Mouse (Mus musculus) liver, adult 2 months (tissue): Measurements from ENCODE around the gene Pidd1. TPM values are rescaled to one million over a fixed set of nuclear protein-coding genes. Genes with fewer than 3 reads are reported as not detected.

ENCODE experiments used
- DNase-seq: peaks from one replicate; pipeline ENCODE4 v3.0.0-alpha.2; 2011; ENCODE audit warnings: low read depth, low spot score; ENCODE audit errors: extremely low read depth
- H3K27ac ChIP-seq: fragments of 200-500 bp; replicated peaks from 2 replicates; pipeline ENCODE4 v1.5.1; 2012; ENCODE audit warnings: low read depth, mild to moderate bottlenecking, control low read depth, inconsistent platforms, low read length; ENCODE audit not compliant: insufficient read depth
- H3K27me3 ChIP-seq: fragments of 200-500 bp; 2 replicates; pipeline ENCODE4 v1.6.1; 2012; ENCODE audit warnings: mild to moderate bottlenecking, moderate library complexity, low read length, inconsistent platforms; ENCODE audit not compliant: control insufficient read depth, insufficient read depth
- H3K36me3 ChIP-seq: fragments of 200-500 bp; 2 replicates; pipeline ENCODE4 v1.6.1; 2012; ENCODE audit warnings: low read length, inconsistent platforms; ENCODE audit not compliant: control insufficient read depth, insufficient read depth
- H3K4me1 ChIP-seq: fragments of 200-500 bp; 2 replicates; pipeline ENCODE4 v1.6.1; 2011; ENCODE audit warnings: low read length; ENCODE audit not compliant: control insufficient read depth, insufficient read depth
- H3K4me3 ChIP-seq: fragments of 200-500 bp; 2 replicates; pipeline ENCODE4 v1.5.1; 2011; ENCODE audit warnings: low read depth, mild to moderate bottlenecking, control low read depth, low read length, moderate library complexity; ENCODE audit not compliant: insufficient read depth
- H3K79me2 ChIP-seq: fragments of 200-500 bp; 2 replicates; pipeline ENCODE4 v1.6.1; 2012; ENCODE audit warnings: inconsistent platforms, mild to moderate bottlenecking, low read length, moderate library complexity; ENCODE audit not compliant: control insufficient read depth, insufficient read depth
- H3K9ac ChIP-seq: fragments of 200-500 bp; 2 replicates; pipeline ENCODE4 v1.6.1; 2012; ENCODE audit warnings: low read depth, mild to moderate bottlenecking, control low read depth, inconsistent platforms, low read length
- CTCF ChIP-seq: fragments of 200-500 bp; IDR thresholded peaks from 2 replicates; pipeline ENCODE4 v1.5.1; 2011; ENCODE audit warnings: low read depth, low read length, control low read depth
- POLR2A ChIP-seq: fragments of 200-500 bp; IDR thresholded peaks from 2 replicates; pipeline ENCODE4 v1.6.1; 2011; ENCODE audit warnings: low read length, control low read depth; ENCODE audit not compliant: insufficient read depth; ENCODE audit errors: extremely low read depth
- WGBS: fragments of 180-500 bp; shearing (Covaris S2); methylation state at CpG from one replicate; pipeline ENCODE4 v1.1.7; 2018; 5-methylcytosine and 5-hydroxymethylcytosine counted together
- polyA plus RNA-seq: library from polyadenylated mRNA; depleted of rRNA; stranded (reverse); fragments of >200 nt; gene quantifications from 2 replicates; pipeline ENCODE4 v1.2.3, GENCODE M21; 2012
- total RNA-seq: library from RNA; depleted of rRNA; stranded (reverse); fragments of >200 nt; gene quantifications from 2 replicates; pipeline ENCODE4 v1.2.3, GENCODE M21; 2014

The Pidd1 gene
- total and polyA plus RNA-seq, 2 experiments = 0.37 to 4.7 TPM

DNA sequence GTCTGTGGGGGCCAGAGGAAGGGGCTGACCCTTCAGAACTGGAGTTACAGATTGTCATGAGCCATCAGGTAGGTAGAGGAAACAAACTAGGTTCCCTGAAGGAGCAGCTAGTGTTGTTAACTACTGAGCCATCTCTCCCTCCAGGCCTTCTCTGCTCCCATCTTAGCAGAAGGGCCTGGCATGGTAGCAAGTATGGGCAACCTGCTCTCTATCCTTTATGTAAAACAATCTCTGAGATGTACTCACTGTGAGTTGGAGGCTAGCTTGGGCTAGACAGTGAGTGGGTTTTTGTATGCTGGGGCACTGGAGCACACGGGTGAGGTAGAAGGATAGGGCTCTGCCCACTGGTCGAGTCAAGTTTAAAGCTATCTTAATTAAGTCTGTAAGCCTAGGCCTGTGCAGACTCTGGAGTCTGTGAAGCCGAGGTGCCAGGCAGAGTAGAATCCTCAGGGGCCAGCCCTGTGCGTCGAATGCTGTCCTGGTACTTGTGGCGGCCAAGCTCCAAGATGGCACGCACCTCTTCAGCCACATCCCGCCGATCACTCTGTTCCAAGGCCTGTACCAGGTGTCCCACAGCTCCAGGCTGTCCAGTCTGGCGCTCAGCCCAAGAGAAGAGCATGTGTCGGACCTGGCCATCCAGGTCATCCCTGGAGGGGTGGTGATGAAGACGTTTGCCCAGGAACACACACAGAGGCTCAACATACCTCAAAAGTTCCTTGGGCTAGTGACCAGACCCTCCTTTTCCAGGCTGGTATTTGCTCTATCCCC lies 5.4 kb downstream of the Pidd1 start:
- Histone ChIP-seq H3K4me1 (peaks cover 20% of the 10 kb centered on the region), H3K9ac (no peak overlapping the region), H3K27ac (no peak overlapping the region)

DNA sequence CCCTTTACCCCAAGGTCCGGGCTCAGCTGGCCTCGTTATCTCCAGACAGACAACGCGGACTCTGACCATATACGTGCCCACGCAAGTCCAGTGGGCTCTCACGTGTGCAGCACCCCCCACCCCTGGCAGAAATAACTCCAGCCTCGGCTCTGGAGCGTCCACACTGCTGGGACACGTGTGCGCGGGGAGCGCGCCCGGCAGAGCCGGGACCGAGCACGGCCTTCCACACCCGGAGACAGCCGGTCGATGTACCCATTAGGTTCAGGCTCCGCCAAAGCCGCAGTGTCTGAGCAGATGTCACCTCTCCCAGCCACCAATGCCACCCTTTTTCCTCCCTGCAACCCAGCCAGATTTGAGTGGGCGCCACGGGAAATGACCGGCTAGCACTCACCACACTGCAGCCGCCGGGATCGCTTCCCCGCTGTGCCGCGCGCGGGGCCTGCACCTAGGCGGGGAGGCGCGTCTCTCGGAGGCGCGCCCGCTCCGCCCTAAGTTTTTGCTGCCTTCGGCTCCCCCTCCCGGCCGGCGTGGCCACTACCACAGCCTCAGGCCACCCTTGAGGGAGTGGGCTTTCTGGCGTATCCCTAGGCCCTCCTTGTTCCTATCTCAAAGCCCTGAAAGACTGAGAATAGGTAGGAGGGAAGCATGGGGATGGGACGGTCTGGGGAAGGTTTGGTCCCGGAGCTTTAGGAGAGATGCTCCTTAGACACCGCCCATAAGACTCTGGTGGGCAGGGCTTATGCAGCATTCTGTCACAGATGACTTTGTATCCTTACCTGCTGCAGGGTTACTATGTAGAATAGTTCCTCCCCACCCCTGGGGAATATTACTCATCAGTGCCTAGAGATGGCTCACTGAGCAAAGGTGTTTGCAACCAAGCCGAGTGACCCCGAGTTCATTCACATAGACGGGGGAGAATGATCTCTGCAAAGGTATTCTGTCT lies 6.4 kb downstream of the Pidd1 start, which contains the start of gene Slc25a22:
TSS of gene Slc25a22 (minus strand) at position 715 of the 943 bp plus-strand sequence.
- peaks cover 20% of the 10 kb centered on the region for H3K4me1 ChIP-seq
- H3K27ac ChIP-seq = peak within 1 kb of the TSS; percentile 93
- H3K9ac ChIP-seq = peak within 1 kb of the TSS; percentile 92
- DNase-seq = peak; percentile 87
- WGBS = 5% methylated on average over 53 of the region's 53 CpGs
- H3K36me3 ChIP-seq = no peaks in the 10 kb centered on the region
- TF ChIP-seq CTCF = peak; percentile 82
- TF ChIP-seq POLR2A = peak; percentile 69
- H3K27me3 ChIP-seq = no peaks in the 10 kb centered on the region
- peak within 1 kb of the TSS; percentile 78 for H3K4me3 ChIP-seq
- no peaks in the 10 kb centered on the region; the same call in 1 of the 2 replicates for H3K79me2 ChIP-seq

More for the DNA sequence above, 5.4 kb downstream of the Pidd1 start:
- 90% methylated on average over 12 of the region's 12 CpGs for WGBS
- Histone ChIP-seq H3K36me3 (no peaks in the 10 kb centered on the region), H3K27me3 (no peaks in the 10 kb centered on the region), H3K79me2 (no peaks in the 10 kb centered on the region; the same call in 1 of the 2 replicates), H3K4me3 (no peak overlapping the region)
- TF ChIP-seq CTCF (no peak), POLR2A (no peak)
- DNase-seq = no peak

DNA sequence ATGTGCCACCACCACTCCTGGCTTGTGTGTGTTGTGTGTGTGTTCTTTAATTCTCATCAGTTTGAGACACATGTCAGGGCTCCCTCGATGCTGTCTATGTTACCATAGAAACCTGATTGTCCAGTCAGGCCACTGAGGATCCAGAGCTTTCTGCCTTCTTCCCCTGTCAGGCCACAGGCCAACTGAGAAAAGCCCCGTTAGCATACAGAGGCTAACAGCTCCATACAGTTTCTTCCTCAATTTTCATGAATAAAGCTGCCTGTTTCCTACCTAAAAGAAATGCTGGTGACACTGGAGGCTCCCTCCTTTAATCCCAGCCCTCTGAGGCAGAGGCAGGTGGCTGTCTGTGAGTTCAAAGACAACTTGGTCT lies 7.3 kb downstream of the Pidd1 start:
- WGBS = 16% methylated on average over 2 of the region's 2 CpGs
- no peak for DNase-seq
- Histone ChIP-seq H3K9ac (peak overlapping the region; percentile 92), H3K27ac (peak overlapping the region; percentile 93), H3K27me3 (no peaks in the 10 kb centered on the region), H3K36me3 (peaks cover 4% of the 10 kb centered on the region; the same call in 1 of the 2 replicates), H3K4me1 (peaks cover 29% of the 10 kb centered on the region), H3K79me2 (no peaks in the 10 kb centered on the region; the same call in 1 of the 2 replicates), H3K4me3 (peak overlapping the region; percentile 78)
- TF ChIP-seq POLR2A (no peak), CTCF (no peak)

DNA sequence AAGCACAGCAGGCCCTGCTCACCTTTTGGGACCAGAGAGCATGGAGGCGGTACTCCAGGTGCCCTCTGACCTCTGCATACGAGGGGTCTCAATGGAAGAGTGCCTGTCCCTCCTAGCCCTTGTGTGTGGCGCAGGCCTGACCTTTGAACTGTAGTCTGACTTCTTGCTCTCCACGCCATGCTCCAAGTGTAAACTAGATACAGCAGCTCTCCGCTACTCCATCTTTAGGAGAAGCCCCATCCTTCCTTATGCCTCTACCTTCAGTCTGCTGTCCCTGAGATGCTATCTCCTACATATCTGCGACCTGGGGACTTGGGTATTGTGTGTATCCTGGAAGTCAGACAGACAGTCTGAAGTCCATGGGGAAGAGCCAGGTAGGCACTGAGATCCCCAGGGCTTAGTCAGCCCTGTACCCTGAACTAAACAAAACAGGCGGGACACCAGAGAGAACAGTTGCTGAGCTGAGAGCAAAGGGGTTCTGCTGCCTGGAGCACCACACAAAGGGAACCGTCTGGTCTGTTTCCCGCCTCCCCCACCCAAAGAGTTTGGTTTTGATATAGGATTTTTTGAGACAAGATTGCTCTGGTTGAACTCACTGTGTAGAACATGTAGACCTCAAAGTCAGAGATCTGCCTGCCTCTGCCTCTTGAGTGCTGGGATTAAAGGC lies 7.8 kb downstream of the Pidd1 start:
- no peaks in the 10 kb centered on the region; the same call in 1 of the 2 replicates for H3K79me2 ChIP-seq
- peak overlapping the region; percentile 43 for H3K4me3 ChIP-seq
- peaks cover 7% of the 10 kb centered on the region; the same call in 1 of the 2 replicates for H3K36me3 ChIP-seq
- H3K9ac ChIP-seq = peak overlapping the region; percentile 92
- 26% methylated on average over 9 of the region's 9 CpGs for WGBS
- no peaks in the 10 kb centered on the region for H3K27me3 ChIP-seq
- H3K27ac ChIP-seq = peak overlapping the region; percentile 93
- H3K4me1 ChIP-seq = peaks cover 29% of the 10 kb centered on the region
- no peak for TF ChIP-seq CTCF
- 0 out of 2 replicates have a peak, but pooled peaks have one; percentile 26 for TF ChIP-seq POLR2A
- DNase-seq = peak; percentile 83

DNA sequence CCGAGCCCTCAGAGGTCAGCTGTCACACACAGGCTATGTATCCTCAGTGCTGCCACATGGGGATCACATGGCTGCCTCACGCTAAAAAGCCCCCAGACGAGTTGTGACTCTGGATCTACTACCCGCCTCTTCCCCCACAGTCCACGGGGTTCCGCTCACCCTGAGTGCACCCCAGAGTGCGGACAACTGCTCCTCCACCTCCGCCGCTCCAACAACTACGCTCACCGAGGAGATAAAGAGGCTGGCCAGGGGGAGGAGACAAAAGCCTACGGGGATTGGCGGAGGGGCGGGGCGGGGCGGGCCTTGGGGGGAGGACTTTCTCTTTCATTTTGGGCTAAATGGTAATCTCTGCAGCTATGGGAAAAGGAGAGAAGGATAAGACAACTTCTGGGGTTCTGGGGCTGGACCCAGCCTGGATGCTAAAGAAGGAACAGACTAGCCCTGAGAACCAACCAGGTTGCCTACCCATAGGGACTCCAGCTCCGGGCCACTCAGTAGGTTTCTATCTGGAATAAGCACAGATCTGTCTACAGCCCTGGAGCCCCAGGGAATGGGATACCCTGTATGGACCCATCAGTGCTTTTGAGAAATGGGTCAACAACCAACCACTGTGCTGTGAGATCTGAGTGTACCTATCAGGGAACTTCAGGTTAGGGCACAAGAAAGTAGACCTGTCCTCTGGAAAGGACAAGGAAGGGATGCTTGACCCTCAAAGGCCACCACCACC lies 8.5 kb downstream of the Pidd1 start:
- DNase-seq = peak; percentile 75
- H3K4me3 ChIP-seq = peak overlapping the region; percentile 48
- H3K9ac ChIP-seq = peak overlapping the region; percentile 63
- H3K27me3 ChIP-seq = no peaks in the 10 kb centered on the region
- H3K4me1 ChIP-seq = peaks cover 24% of the 10 kb centered on the region
- TF ChIP-seq POLR2A (peak; percentile 99), CTCF (no peak)
- H3K79me2 ChIP-seq = no peaks in the 10 kb centered on the region; the same call in 1 of the 2 replicates
- H3K36me3 ChIP-seq = peaks cover 9% of the 10 kb centered on the region; the same call in 1 of the 2 replicates
- H3K27ac ChIP-seq = peak overlapping the region; percentile 95
- WGBS = 1% methylated on average over 17 of the region's 17 CpGs
